Mouse (Mus musculus): ENCODE data around the gene Syt13.
A peak's percentile ranks its signal among the peaks of the same experiment; 100 is the strongest.

The Syt13 gene

DNA sequence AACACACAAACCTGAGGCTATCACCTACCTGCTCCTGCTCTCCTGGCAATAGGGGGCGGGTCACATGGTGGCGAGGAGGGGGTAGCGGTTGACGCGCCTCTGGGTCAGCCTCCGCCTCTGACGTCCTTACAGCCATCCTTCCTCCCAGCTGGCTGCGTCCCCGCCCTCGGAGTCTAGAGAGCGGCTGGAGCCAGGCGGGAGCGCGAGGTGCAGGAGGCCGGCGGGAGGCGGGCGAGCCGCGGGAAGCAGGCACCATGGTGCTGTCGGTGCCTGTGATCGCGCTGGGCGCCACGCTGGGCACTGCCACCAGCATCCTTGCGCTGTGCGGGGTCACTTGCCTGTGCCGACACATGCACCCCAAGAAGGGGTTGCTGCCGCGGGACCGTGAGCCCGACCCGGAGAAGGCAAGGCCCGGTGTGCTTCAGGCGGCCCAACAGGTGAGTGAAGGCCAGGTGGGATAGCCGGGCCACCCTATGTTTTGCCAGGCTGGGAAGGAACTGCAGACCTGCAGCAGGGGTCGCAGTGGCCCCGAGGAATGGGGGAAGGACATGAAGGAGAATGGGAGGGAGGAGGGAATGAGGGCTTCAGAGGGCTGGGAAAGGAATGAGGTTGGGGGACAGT lies at the start of gene Syt13:
Syt13 (plus strand) TSS at position 166 of the 621 bp plus-strand sequence.
- no peak for DNase-seq (ENCODE audit: low read depth, low spot score)

DNA sequence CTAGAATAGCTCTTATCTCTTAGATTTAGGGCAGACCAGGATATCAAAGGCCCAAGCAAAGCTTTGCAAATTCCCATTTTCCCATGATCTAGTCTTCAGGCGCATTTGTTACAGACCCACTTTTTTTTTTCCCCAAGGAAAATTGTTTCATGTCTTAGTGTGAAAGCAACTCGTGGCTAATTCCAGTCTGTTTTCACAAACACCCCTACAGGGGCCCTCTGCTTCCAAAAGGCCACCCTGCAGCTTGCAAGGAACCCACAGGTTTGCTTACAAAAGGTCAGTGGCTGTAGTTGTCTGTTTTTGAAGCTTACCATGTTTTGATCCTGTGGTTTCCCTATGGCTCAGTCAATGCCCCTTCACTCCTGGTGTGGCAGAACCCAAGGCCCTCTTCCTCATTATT lies 48.3 kb upstream of the Syt13 start:
- no peak for DNase-seq (ENCODE audit: low read depth, low spot score)

DNA sequence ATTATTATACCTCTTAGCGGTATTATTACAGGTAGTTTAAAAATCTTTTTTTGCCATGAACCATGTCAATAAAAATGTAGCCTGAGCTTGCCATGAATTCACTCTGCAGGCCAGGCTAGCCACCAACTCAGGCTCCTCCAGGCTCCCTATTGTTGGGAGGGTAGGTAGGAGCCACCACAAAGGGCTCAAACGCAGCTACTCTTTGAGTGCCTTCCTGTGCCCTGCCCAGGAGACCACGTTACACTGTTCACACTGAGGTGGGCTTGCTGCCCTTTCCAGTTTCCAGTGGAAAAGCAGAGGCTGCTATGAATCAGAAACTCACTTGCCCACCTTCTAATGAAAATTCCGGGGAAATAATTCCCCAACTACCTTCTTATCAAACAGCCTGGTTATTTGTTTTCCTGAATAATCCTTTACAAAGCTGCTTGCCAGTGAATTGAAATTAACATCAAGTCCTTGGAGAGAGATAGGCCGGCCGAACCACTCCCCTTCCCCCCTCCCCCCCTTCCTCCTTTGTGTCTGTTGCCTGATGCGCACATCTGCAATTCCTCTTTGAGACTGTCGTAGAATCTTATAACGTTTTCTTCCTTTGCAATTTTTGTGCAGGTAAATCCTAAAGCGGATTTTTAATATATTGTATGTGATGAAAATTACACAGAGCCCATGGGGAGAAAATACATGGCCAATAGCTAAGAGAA lies 44.6 kb upstream of the Syt13 start:
- DNase-seq (ENCODE audit: low read depth, low spot score) = no peak

DNA sequence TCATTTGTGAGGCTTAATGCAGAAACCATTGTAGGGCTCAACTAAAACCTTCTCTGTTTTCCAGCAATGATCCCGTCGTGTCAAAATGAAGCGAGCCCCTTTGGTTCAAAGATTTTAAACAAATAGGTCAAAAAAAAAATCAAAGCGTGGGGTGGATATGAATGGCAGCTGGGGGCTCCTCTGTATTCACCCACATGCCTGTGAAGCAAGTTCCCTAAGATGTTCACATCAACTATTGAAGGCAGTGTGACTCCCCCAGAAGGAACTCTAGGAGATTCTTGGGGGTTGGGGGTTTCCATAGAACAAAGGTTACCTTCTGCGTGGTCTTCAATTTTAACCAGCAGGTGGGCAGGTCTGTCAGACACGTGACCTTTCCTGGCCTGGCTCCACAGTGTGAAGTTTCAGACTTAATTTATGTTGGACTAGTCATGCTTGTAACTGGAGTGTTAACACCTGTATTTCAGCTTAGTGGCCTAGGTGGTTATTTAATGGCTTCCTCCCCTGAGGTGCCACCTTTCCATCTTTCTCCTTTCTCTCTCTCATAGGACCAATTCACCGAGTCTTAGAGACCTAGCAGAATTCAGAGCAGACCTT lies 43.7 kb upstream of the Syt13 start:
- no peak for DNase-seq (ENCODE audit: low read depth, low spot score)

DNA sequence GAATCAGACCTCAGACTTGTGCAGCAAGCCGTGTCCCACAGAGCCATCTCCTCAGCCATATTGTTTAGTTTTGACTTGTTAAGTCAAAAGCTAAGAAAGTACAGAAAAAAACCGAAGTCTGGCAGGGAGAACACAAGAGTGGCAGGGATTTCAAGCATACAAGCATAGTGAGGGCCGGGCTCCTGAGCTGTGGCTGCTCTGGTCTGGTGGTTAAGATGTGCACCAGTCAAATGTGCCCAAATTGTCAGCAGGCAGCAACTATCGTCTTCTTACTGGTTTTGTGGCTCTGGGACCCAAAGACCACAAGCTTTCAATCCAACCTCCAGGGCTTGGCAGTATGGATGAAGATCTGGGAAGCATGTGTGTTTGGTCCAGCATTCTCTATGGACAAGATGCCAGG lies 42.2 kb upstream of the Syt13 start:
- no peak for DNase-seq (ENCODE audit: low read depth, low spot score)

DNA sequence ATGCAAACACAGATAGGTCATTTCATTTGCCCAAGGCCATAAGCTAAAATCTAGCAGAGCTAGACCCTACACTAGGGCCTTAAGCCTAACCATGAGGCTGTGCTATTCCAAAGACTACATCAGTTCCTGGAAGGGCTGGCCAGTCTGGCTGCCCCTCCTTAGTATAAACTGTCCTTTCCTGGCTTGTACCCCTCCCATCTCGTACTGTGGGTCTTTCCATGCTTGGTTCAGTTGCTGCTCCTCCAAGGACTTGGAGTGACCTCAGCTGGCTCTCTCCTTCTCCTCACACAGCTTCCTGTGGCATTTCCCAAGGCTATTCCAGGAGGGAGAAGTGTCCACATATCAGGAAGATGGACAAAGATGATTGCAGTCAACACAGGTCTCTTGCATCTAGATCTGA lies 40.3 kb upstream of the Syt13 start:
- no peak for DNase-seq (ENCODE audit: low read depth, low spot score)

DNA sequence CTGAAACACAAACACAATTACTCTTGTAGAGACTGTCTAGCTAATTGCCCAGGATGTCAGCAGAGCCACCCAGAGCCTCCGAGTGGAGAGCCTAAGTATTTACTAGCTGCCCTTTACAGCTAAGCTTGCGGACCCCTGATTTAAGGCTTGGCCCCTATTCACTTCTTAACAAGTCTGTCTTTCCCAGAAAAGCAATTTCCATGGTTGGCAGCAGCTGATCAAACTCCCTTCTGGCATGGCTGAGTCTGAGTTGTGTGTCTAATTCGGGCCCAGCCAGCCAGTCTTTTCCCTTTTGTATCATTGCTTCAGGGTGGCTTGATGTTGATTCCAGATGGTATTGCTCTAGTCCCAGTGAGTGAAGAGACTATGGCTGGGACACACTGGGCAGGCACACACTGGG lies 37.4 kb upstream of the Syt13 start:
- no peak for DNase-seq (ENCODE audit: low read depth, low spot score)

DNA sequence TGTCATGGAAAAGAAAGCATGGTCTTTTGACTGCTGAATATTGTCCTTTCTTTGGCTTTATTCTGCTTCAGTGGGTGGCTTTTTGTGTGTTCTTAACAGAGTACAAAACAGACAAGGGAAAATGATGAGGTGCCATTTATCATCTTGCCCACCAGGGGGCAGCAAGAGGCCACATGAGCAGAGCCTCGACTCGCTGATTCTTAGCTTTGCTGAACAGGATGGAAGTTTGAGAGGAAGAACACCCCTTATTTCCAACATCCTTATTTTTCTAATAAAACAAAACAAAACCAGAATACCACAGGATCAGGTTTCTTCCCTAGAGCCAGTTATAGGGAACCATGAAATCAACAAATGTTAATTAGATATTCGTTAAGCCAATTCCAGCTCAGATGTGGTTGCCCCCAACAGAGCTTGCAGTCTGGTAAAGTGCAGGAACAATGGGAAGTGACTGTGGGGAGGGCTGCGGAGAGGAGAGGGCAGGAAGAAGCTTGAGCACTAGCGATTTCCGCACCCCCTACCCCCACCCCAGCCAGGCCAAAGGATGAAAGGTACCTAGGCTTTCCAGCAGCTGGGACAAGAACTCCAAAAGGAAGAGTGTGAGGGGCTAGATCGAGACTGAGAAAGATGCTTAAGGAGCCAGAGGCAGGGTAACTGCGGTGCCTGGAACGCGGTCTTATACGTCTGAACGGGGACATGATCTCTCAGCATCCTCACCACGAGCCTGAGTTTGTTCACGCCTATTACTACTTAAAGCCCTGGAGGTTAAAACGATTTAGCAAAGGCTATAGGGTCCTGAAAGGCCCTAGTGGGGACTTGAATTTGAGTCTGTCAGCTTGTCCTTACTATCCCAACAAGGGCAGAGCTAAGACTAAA lies 31.6 kb upstream of the Syt13 start:
- DNase-seq (ENCODE audit: low read depth, low spot score) = peak; percentile 47

DNA sequence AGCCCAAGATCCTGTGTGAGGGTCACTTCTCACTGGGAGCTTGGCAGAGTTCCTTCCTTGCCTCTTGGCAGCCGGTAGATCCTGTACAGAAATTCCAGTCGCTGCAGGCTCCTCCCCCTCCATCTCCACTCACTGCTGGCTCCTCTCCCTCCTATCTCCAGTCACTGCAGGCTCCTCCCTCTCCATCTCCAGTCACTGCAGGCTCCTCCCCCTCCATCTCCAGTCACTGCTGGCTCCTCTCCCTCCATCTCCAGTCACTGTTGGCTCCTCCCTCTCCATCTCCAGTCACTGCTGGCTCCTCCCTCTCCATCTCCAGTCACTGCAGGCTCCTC lies 31.0 kb upstream of the Syt13 start:
- no peak for DNase-seq (ENCODE audit: low read depth, low spot score)

DNA sequence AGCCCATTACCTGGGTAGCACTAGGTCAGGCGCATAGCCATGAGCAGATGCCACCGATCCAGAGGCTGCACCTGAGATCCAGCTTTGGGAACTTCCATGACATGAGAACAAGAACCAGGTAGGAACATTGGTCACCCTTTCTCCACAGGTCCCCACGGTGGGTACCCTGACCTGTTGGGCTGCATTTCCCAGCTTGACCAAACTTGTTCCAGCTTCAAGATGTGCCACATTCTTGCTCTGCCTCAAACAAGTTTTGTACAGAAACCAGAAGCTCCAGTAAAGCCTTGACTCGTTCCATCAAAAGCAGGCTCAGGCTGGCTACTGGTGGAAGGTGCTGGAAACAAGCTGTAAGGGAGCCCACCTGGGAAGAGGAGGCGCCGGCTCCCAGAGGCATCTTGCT lies 29.9 kb upstream of the Syt13 start:
- DNase-seq (ENCODE audit: low read depth, low spot score) = no peak

DNA sequence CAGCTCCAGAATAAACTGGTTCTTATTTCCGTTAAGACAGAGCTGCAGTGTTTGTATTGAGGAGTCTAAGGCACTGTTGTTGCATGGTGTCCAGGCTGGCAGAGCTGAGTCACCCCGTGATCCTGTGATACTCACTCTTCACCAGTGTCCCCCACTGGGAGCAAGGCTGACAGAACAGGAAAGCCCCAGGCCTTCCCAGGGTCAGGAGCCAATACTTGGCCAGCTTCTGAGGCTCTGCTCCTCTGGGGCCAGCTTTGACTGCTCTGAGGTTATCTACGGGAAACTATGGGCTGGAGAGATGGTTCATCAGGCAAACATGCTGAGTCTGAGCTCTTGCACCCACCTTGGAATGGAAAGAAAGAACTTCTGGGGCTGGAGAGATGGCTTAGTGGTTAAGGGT lies 28.0 kb upstream of the Syt13 start:
- DNase-seq (ENCODE audit: low read depth, low spot score) = no peak

DNA sequence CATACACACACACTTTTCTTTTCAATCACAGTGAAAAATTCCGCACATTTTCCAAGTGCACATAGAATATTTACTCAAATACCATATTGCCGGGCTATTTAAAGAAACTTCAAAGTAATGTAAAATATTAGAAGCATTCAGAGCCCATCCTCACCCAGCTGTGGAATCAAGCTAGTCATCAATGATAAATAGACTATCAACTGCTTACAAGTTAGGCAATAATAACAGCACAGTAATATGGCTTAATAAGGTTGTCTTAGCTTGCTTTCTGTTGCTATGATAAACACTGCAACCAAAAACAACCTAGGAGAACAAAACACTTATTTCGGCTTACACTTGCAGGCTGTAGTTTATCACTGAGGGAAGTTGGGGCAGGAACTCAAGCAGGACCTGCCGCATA lies 22.4 kb upstream of the Syt13 start:
- no peak for DNase-seq (ENCODE audit: low read depth, low spot score)

DNA sequence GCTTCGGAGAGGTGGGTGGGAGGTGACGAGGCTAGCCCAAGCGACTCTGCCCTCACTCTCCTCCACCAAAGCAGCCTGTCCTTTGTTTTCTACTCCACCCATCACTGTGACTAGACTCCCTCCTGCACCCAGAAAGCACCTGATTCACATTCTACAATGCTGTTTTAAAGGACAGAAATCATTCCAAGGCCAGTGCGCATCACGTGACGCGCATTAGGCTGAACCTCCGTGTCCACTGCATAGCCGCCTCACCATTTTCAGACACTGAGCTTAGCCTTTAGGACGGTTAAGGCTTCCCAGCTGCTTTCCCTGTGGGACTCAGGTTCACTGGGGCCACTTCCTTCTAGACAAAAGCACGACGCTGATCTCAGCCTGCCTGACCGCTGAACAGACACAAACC lies 11.2 kb upstream of the Syt13 start:
- no peak for DNase-seq (ENCODE audit: low read depth, low spot score)

DNA sequence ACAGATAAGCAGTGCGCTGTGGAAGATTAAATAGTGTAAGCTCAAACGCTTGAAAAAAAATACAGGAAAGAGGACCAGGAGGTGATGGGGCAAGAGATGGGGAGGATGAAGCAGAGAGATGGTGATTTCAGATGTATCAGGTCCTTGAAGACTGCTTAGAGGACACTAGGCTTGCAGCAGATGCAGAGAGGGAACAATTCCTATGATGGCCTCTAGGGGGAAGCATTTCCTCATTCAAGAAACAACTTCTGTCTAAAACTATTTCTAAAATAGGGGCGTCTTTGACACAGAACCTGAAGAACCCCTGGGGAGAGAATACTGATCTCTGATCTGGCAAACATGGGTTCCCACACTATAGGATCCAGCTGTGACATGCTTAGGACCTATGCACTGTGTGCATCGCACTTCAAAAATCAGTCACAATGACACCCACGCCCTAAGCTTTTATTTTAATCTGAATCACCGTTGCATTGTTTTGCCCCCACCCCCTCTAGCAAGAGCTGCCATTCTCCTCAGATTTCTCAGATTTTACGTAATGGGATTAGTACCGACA lies 10.5 kb upstream of the Syt13 start:
- peak; percentile 62 for DNase-seq (ENCODE audit: low read depth, low spot score)

DNA sequence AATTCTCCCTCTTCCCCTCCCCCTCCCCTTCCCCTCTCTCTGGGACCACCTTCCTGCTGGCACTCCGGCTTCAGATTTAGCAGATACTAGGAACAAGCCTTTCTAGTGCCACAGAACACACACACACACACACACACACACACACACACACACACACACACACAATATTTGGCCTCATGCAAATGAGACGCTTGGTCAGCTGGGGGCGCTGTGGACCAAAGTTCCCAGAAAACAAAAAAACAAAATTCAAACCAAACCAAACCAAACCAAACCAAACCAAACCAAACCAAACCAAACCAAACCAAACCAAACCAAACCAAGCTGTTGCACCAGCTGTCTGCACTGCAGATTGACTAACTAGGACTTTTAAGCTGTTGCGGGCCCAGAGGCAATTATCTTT lies 4.5 kb upstream of the Syt13 start:
- DNase-seq (ENCODE audit: low read depth, low spot score) = no peak

DNA sequence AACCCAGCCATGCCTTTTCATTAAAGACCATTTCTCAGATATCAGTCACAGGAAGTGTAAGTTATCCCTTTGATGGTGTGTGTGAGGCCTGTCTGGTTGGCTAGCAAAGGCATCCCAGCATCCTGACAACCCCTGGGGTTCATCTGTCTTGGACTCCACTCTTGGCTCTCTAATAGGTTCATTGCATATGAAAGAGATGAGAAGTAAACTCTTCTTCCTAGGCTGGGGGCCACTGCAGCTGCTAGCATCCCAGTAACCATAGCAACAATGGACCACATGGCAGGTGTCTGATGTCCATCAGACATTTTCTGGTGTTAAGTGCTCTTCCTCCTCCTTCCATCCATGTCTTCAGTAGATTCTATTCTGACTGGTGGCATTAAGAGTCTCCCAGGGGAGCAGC lies 2.6 kb upstream of the Syt13 start:
- no peak for DNase-seq (ENCODE audit: low read depth, low spot score)

DNA sequence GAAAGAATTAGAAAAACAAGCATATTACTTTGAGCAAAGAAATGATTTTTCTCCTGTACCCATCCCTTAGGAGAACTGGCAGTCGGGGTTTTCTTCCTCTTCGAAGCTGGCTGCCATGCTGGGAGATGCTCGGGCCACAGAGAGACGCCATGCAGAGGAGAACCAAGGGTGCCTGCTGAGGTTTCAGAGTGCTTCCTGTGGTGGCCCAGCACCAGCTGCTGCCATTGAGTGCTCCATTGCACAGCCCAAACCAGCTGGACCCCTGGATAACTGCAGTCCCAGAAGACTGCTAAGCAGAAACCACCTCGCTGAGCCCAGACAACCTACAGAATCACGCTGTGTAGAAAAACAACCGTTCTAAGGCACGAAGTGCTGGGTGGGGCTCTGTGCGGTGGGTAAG lies 1.6 kb upstream of the Syt13 start:
- no peak for DNase-seq (ENCODE audit: low read depth, low spot score)

DNA sequence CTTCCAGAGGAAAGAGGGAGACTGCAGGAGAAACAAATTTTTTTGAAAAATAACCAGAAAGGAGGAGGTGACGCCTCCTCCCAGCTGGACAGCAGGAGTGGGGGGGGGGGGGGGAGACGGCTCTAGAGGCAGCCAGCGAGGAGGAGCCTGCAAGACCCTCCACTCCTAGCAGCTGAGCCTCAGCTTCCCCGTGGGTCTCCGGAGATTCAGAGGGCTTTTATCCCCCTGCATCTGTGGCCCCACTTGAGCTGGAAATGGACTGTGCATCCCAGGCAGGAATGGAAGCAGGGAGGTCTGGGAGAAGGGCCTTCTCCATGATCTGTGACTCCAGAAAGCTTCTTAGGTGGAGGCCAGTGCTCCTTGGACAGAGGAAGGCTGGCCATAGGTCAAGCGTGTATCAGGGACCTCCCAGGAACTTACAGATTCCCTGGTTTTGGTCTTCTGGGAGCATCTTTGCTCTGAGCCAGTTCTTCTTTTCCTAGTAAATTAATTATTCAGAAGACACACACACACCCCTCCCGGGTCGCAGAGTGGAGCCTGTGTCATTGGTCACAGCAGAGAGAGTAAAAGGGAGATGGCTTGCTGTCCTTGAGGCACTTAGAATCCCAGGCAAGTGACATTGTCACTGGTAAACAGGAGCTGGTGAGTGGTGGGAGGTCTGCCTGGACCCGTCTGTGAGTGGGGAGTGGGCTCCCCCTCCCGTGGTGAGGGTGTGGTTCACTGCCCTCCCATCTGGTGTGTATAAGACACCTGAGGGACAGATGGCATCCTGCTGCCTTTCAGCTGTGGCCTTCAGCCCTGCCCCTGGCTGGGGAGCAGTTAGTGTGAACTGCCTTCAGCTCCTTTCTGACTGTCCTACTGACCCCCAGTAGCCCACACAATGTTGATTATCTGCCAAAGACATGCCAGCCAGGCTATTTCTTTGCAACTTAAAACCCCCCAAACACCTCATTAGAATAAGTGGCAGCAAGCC lies 1.0 kb downstream of the Syt13 start:
- DNase-seq (ENCODE audit: low read depth, low spot score) = no peak

DNA sequence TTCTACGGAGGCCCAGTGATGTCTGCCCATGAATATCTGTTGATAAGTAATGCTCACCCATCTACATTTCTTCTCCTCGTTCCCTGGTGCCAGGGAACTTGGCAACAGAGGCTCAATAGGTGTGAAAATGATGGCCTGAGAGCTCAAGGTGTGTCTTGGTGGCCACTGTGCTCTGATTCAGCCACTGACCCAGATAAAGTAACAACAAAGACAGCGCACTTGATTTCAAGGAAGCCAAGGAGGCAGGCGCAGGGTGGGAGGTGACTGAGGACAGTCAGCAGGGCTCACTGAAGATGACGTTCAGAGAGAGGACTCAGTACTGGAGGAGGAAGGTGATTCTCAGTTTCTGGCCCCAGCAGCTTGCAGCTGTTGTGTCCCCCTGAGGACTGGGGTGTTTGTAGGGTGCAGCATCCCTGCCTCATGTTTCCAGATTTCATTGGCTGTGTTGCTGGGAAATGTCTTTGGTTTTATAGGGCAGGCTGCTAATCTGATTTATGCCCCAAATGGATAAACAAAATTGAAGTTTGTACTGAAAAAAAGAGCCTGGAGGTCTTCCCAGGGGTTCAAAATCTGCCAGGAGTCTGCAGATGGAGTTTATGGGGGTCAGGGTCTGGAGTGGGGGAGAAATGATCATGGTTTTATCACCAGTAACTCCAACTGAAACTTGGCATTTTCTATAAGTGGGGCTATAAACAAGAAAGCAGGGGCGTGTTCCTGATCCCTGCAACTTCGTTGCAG lies 2.7 kb downstream of the Syt13 start:
- no peak for DNase-seq (ENCODE audit: low read depth, low spot score)

DNA sequence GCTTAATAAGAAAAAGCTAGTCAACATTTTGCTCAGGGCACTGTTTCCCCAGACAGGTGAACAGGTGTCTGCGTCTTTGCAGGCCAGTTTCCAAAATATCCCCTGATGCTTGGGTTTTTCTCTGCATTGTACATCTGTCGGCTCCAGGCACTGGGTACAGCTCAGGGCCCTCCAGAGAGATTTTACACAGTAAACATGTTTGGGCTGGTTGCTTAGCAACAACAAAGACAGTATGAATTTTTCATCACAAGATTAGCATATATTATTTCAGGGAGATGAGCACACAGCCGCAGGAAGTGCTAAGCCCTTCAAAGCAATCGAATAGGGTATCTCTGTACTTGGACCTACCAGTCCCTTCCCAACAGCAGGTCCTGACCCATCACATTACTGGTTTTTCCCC lies 5.8 kb downstream of the Syt13 start:
- DNase-seq (ENCODE audit: low read depth, low spot score) = no peak

Measured in embryo, embryonic 11.5 days (tissue).